Mouse (Mus musculus) liver, embryonic 14.5 days (tissue): ENCODE measurements around the gene Necap1.

Experiments
- CTCF ChIP-seq: IDR thresholded peaks from 2 replicates; pipeline ENCODE4 v1.5.1; 2016; ENCODE audit warnings: antibody characterized with exemption, low read depth, control low read depth
- EP300 ChIP-seq: IDR thresholded peaks from 2 replicates; pipeline ENCODE4 v1.6.1; 2016; ENCODE audit warnings: antibody characterized with exemption, low read depth

DNA sequence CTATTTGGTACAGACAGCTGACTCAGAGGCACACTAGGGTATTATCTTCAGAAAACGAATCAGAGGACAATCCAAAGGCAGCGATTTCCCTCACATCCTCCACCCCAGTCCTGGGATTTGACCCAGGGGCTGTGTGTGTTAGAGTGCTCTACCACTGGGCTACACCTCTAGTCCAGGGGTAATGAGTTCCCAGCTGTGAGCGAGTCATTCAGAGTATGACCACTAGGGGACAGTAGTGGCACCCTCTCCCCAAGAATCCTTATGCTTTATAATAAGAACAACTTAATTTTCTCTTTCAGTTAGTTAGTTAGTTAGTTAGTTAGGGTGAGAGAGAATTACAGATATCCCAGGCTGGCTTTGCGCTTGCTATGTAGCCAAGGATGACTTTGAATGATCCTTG, 39.9 kb upstream of the Necap1 start:
- TF ChIP-seq CTCF = peak; percentile 93
- TF ChIP-seq EP300 = no peak
